Mouse (Mus musculus) left cerebral cortex, postnatal 10 days (tissue): ENCODE measurements at regions not wholly inside any gene's neighbourhood (a gene's known extent, or its start where the extent isn't known, plus 50 kb on each side); places are given as distances from the start of the nearest gene placed in this dataset.
A peak's percentile ranks its signal among the peaks of the same experiment; 100 is the strongest.

Experiments
- DNase-seq, 2 experiments: peaks; one replicate each; pipeline ENCODE4 v3.0.0; 2021 to 2022; ENCODE audit warnings: low spot score in 2 of 2, mixed read lengths in 1 of 2; ENCODE audit errors: extremely low spot score in 1 of 2
- intact Hi-C: fragments of 180-260 bp; cut with DNase I; formaldehyde crosslinking; loops from one replicate; pipeline ENCODE4 v1.15.1; 2025

GRCm38 (mm10) chr16:71197523-71197922 is 883.8 kb downstream of the Gbe1 start:
- intact Hi-C loops = loop anchor here (10.0 kb wide), 1 partner anchor 323 kb away; no protein-coding TSS in a partner anchor

DNA sequence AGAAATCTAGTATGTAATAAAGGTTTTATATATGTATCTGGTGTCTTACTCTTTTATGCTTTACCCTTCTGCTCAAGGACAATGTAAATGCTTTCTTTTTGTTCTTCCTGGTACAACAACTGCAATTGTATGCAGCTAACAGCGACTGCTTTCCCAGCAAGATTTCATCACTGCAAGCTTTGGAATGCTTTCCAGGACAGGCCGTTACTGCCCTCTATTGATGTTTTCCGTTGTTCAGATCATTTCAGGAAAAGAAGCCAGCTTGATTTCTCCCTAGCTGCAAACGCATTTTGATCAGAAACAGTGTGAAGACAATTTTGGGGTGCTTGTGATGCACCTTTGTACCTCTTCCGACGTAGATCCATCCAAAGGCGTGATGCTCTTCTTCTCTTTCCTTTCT is 895.1 kb downstream of the Gbe1 start:
- peak; percentile 9 to 13 for DNase-seq
- intact Hi-C loops = no loop called here

More at GRCm38 (mm10) chr16:71197523-71197922, 883.8 kb downstream of the Gbe1 start:
- DNase-seq = peak; percentile 18 to 45

- intact Hi-C loops = no loop called here
- no peak for DNase-seq
These were observed 910.7 kb downstream of the Gbe1 start for GRCm38 (mm10) chr16:71224469-71224868.

DNA sequence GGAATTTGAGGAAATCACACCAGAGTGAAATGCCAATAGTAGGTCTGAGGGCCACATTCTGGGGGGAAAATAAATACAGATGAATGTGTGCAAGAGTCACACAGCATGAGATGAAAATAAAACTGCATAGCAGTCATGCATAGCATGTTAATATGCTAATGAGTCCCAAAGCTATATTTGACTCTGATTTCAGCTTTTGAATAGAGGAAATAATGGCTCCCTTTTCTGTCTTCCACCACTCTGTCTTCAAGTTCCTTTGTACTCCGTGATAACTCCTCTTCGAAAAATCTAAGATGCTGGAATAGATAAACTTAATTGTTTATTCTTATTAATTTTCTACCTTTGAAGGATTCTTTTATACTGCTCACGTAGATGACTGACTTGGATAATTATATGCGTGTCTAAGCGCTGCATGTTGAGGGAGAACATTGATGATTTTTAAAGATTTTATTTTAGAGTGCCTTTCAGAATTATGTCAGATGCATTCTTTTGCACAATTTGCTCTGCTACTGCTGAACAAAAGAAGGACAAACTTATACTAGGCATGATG is 916.4 kb downstream of the Gbe1 start:
- DNase-seq = no peak
- intact Hi-C loops = no loop called here

- intact Hi-C loops = no loop called here
- DNase-seq = no peak
These were observed 929.3 kb downstream of the Gbe1 start for GRCm38 (mm10) chr16:71243065-71243464.

DNA sequence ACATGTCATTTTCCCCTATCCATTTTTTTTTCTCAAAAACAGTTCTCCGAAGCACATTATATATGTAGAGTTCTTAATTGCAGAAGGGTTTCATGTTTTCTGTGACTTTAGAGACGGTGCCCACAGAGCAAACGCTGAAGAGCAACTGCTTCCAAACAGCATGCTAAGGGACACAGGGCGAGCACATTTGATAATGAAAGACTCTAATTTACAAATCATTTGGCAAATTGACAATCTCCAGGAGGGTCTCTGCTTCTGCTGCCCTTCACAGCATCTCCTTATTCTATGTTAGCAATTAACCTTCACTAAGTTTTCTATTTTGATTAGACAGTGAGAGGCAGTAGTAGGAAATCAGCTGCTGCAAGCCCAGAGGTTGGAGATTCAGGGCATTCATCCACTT is 929.7 kb downstream of the Gbe1 start:
- intact Hi-C loops = no loop called here
- DNase-seq = no peak

DNA sequence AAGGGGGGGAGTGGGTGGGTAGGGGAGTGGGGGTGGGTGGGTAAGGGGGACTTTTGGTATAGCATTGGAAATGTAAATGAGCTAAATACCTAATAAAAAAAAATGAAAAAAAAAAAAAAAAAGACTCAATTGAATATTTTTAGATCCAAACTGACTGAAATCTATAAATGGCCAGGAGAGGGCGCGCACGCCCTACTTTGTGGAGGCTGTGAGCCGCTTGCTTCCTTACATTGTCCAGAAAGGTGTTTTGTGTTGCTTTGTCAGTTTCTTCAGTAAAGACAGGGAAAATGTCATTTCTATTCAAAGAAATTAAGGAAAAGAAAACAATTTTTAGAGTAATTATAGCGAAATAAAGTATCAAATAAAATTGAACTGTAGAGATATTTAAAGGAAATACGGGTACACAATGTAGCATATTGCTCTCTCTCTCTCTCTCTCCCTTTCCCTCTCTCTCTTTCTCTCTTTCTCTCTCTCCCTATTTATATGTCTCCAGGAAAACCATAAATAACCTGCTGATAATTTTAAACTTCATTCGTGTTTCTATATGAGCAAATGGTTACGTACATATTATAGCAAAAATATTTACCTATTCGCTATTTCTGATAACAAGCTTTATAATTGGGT is 933.9 kb downstream of the Gbe1 start:
- peak; percentile 68 to 75 for DNase-seq
- intact Hi-C loops = no loop called here

- intact Hi-C loops = loop anchor here (10.0 kb wide), 1 partner anchor 1719 kb away; no protein-coding TSS in a partner anchor
These were observed 942.0 kb downstream of the Gbe1 start for GRCm38 (mm10) chr16:71255740-71256139.

GRCm38 (mm10) chr16:71256175-71256574 is 942.4 kb downstream of the Gbe1 start:
- intact Hi-C loops = loop anchor here (10.0 kb wide), 1 partner anchor 1719 kb away; no protein-coding TSS in a partner anchor
- DNase-seq = peak in 1 of 2 experiments; percentile 9

More at GRCm38 (mm10) chr16:71255740-71256139, 942.0 kb downstream of the Gbe1 start:
- DNase-seq = no peak

DNA sequence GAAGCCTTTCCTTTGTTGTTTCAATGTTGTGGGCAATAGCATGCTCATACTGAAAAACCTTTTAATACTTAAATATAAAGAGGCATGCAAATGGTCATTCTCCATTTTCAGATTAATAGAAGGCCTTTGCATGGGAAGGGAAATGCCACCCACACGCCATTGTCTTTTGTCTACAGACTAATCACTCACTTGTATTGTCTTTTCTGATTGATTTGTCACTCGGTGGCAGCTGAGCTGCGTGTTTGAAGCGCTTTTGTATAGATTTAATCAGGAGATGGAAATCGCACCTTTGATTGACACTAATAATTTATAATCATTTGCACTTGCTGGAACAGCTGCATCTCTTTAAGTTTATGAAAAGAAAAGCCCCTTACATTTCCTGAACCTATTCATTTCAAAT is 953.4 kb downstream of the Gbe1 start:
- no peak for DNase-seq
- intact Hi-C loops = no loop called here
